Mouse (Mus musculus) kidney, postnatal 36 days (tissue): Measurements from ENCODE around the gene Cntn5.

ENCODE experiments used
- DNase-seq, 2 experiments: peaks; one replicate each; pipeline ENCODE4 v3.0.0; 2021 to 2022; ENCODE audit warnings: mixed read lengths in 2 of 2

Cntn5 gene

GRCm38 (mm10) chr9:10904616-10905363 lies at the start of gene Cntn5:
Gene Cntn5, minus strand, starts transcription at chr9:10904775.
- no peak for DNase-seq

GRCm38 (mm10) chr9:10950470-10950869 lies 45.9 kb upstream of the Cntn5 start:
- no peak for DNase-seq

DNA sequence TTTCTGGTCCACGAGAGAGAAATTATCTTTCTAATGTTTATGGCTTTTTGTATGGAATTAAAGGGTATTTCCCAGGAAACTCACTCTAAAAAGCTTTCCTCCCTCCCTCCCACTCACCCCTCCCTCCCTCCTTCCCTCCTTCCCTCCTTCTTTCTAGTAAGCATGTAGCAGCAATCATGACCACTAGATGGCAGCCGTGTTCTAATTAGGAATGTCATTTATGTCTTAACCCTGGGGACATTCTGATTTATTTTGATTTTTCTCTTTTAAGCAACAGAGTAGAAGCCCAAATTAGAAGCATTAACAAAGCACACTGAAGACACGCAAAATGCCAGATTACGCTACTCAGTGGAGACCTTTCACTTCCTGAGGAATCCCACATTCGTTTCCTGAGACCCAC lies 5.0 kb upstream of the Cntn5 start:
- peak; percentile 41 to 76 for DNase-seq

DNA sequence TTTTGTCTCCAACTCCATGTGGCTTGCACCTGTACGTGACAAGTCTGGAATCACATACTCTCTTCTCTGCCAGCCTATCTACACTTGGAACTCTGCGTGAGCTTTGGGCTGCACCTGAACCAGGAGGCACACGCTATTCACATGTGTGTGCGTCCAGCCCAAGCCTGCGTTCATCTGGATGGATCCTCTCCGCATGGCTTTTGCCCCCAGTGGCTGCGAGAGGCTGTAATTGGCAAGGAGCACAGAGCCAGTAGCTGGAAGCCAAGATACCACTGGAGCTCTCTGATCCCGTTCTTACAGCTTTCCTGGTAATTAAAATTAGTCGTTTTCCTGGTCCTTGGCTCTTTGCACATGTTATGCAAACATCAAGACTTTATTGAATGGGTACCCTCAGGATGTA lies 1.1 kb upstream of the Cntn5 start:
- DNase-seq = no peak

DNA sequence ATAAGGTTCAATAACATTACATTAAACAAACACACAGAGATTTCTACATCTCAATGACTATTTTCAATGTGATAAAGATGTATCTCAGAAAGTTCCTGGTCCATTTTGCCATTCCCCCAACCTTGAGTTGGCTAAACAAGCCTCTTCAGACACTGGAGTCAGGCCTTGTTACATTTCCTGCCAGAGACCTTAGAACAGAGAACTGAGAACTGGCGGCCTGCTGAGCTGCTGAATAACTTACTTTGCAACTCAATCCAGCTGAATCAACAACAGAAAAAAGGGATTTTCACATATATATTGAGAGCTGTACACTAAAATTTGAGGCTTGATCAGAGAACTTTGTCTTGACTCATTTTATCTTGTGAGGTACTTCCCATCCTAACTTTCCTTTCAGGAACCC lies 24.8 kb downstream of the Cntn5 start:
- DNase-seq = no peak

- no peak for DNase-seq
Measured at GRCm38 (mm10) chr9:10873881-10874280, 30.7 kb downstream of the Cntn5 start.

DNA sequence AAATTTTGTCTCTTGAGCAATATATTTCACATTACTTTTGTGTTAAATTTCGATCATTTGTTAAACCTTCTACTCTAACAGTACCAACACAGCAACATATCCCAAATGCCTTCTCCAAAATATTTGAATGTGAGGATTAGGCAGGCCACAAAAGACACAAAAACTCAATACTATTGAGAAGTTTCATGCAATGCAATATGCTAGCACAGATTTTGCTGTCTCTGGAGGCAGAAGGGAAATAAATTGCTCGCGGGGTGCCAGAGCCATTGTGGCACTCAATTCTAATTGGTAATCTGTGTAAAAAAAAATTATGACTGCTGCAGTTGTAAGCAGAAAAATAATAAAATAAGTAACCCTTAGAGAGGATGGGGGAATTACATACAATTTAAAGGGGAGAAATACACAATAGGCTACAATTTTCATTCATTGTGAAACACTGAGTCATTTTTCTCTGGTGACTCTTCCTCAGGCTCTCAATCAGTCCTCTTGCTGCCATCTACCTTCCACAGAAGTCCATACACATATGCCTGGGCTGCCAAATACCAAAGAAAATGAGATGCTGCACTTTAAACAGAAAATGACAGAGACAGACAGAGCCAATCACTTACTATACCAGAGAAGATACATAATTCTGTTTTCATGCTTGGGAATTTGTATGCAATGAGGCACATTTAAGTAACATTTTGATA lies 48.2 kb downstream of the Cntn5 start:
- no peak for DNase-seq

DNA sequence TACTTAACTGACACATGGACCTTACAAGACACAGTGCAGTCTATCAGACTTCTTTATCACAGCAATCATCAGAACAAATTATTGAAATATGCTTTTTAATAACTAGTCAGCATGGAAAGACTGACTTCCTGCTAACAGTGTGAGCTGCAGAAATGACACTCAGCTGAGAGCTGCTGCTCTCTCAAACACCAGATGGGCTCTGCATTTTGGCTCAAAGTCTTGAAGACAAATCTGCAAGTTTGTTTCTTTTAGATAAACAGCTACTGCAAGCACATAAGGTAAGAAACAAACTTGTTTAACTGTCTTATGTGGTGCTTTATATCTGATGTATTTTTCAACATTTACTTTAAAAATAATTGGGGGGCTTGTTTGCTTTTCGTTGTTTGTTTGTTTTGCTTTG lies 87.9 kb downstream of the Cntn5 start:
- no peak for DNase-seq

DNA sequence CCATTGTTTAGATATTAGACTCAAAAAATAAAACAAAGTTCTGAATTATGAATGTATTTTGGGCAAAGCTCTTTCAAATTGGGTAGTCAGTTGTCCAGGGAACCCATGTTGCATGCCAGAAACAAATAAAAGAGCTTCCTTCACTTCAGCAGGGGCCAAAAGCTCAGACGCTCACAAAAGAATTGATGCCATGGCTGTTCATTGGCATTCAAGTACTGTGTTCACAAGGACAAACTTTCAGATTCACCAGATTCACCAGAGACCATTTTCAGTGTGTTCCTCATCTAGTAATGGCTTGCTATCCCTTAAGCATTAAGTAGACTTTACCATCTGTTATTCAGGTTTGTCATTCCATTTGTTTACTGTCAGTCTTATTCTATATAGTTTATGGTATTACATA lies 107.4 kb downstream of the Cntn5 start:
- DNase-seq = no peak

DNA sequence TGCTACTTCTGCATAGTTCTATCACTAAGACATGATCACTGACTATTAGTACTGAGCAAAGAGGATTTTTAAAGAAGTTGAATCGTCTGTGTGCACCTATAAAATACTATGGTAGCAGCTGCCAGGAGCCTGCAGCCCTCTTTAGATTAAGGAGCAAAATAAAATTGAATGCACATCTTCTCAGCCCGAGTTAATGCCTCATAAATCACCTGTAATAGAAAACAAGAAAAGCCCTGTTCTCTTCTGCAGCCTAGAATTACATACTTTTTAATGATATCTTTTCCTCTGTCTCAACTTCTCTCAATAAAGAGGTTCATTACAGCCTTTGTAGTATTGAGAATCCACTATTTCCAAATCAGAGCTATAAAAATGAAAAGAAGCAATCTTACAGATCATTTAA lies 109.5 kb downstream of the Cntn5 start:
- DNase-seq = no peak

DNA sequence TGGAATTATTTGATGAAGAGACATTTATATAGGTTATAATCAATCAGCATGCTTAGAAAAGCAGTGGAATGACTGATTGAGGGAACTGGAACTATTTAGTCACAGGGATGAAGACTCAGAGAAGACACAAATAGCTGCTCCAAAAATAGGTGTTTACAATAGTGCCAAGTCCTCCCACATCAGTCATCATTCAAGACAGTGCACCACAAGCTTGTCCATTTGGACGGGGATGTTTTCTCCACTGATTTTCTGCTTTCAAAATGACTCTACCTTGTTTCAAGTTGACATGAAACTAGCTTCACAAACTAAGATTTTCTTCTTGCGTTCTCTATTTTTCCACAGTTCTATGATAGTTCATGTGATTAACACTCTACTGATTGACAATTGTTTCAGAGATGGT lies 172.7 kb downstream of the Cntn5 start:
- DNase-seq = no peak

- DNase-seq = no peak
Measured at GRCm38 (mm10) chr9:10724191-10724590, 180.4 kb downstream of the Cntn5 start.

DNA sequence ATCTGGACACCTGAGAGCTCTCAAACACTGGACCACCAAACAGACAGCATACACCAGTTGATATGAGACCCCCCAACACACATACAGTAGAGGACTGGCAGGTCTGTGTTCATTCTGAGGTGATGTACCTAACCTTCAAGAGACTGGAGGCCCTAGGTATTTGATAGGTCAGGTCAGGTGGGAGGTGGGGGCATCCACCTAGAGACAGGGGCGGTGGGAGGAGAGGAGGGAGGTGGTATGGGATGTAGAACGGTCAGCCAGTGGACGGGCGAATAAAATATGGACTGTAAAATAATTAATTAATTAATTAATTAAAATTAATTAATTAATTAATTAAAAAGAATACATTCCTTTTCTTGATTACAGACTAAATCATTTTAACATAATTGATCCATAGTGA lies 182.5 kb downstream of the Cntn5 start:
- no peak for DNase-seq

DNA sequence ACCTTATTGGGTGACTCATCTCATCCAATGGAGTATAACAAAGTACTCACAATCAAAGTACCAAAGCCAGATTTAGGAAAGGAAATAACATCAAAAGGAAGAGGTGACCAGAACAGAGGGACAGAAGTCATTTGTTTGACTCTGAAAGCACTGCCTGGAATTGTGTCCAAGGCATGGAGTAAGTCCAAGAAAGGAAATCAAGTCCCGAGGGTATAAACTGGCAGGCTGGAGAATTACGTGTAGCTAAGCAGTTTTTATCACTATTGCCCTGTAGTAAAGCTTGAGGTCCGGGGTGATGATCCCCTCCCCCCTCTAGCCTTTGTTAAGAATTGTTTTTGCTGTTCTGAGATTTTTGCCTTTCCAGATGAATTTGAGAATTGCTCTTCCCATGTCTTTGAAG lies 185.6 kb downstream of the Cntn5 start:
- no peak for DNase-seq

- no peak for DNase-seq
Measured at GRCm38 (mm10) chr9:10713641-10714040, 190.9 kb downstream of the Cntn5 start.

DNA sequence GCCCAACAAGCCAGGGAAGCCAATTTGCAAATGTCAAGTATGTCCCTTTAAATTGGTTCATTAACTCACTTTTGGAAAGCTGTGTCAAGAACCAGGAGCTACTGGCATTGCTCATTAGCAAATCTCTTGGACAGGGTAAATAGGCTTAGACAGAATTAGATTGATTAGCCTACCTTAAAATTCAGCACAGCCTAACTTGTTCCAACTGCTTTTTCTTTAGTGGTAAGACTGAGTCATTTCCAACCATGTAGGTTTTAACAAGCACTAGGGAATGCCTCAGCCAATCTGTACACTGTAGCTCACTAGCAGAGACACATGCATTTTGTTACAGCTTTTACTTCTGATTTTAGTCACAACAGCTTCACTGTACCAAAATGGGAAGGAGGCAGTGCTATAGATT lies 222.9 kb downstream of the Cntn5 start:
- DNase-seq = no peak

DNA sequence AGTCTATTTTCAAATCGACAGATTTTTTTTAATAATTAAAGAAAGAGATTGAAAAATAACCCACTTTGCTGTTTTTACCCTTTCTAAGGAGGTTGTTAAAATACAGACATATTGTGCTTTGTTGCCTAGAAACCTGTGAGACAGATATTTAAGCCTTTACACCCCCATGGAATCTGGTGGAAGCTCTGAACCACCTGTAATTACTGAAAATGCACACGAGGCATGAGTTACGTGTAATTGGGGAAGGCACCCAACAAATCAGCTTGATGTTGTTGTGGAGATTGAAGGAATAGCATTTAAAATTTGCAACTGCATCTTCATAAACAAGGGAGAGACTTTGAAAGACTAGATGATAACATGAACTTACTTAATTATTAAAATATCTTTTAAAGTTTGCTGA lies 223.4 kb downstream of the Cntn5 start:
- no peak for DNase-seq

GRCm38 (mm10) chr9:10668676-10669075 lies 235.9 kb downstream of the Cntn5 start:
- no peak for DNase-seq

DNA sequence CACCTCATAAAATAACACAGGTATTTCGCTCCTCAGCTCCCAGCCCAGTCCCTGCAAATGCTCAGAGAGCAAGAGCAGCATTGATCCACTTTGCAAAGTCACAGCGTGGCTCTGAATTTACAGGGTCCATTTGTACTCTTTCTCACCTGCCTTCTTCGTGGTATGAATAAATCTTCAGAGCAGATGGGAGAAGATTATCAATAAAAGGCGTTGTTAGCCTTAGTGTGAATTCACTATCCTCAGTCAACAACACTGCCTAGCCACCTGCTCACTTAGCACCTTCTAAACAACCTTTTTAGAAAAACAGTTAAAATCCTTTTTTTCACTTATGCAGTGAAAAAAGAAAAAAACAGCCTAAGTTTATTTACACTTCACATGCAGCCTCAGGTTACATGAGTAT lies 237.1 kb downstream of the Cntn5 start:
- no peak for DNase-seq

- no peak for DNase-seq
Measured at GRCm38 (mm10) chr9:10665756-10666155, 238.8 kb downstream of the Cntn5 start.

- no peak for DNase-seq
Measured at GRCm38 (mm10) chr9:10663101-10663500, 241.5 kb downstream of the Cntn5 start.

DNA sequence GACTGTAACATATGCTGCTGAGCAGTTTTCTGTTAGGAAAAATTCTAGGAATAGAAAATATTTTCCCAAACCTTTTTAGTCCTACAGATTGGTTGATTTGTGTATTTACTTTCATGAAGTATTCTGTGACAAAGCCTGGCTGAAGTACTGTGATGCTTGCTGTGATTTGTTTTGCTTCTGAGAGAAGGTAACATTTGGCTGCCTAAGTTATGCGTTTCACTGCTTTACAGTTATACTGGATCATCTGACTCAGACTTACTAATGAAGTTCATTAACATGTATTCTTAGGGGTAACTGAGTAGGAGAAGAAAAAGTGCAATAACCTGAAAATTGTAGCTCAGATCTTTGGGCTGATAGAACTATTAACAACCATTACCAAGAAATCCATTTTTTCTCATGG lies 245.1 kb downstream of the Cntn5 start:
- DNase-seq = no peak

DNA sequence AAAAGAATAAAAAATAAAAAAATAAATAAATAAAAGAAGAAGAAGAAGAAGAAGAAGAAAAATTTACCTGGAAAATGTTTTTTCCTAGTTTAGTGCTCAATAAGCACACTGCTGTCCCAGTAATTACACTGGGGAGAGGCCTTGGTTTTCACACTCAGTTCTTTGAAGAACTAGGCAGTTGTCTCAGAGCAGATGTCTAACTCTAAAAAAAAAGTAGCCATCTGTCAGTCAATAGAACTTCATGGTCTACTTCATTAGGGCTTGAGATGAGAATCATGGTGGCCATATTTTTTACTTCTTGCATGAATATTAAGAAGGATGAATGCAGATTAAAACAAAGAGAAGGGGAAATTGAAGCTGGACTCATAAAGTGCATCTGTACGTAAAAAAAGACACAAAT lies 246.5 kb downstream of the Cntn5 start:
- no peak for DNase-seq

- DNase-seq = no peak
Measured at GRCm38 (mm10) chr9:10657144-10657748, 247.3 kb downstream of the Cntn5 start.
